Mouse (Mus musculus) erythroblast, embryonic 14.5 days (primary cell): ENCODE measurements around the gene Spocd1. TPM values are rescaled to one million over a fixed set of nuclear protein-coding genes. Genes with fewer than 3 reads are reported as not detected.

Experiments
- H3K27me3 ChIP-seq: 2 replicates; pipeline ENCODE4 v1.6.1; 2012; ENCODE audit warnings: inconsistent platforms; ENCODE audit not compliant: control insufficient read depth
- H3K36me3 ChIP-seq: 2 replicates; pipeline ENCODE4 v1.6.1; 2012; ENCODE audit warnings: mild to moderate bottlenecking, inconsistent platforms; ENCODE audit not compliant: control insufficient read depth
- H3K4me1 ChIP-seq: 2 replicates; pipeline ENCODE4 v1.6.1; 2012; ENCODE audit warnings: inconsistent platforms; ENCODE audit not compliant: control insufficient read depth
- H3K4me3 ChIP-seq: replicated peaks from 2 replicates; pipeline ENCODE3; 2012; ENCODE audit warnings: moderate library complexity, mild to moderate bottlenecking, inconsistent platforms
- H3K9me3 ChIP-seq: 2 replicates; pipeline ENCODE4 v1.6.1; 2012; ENCODE audit warnings: low read length, inconsistent platforms, mixed read lengths; ENCODE audit not compliant: control insufficient read depth
- GATA1 ChIP-seq: IDR thresholded peaks from 2 replicates; pipeline ENCODE4 v1.6.1; 2012; ENCODE audit warnings: low read length, inconsistent platforms, mixed read lengths
- TAL1 ChIP-seq: IDR thresholded peaks from 3 replicates; pipeline ENCODE4 v1.6.1; 2012; ENCODE audit warnings: low read length, inconsistent platforms, mixed read lengths
- polyA plus RNA-seq: library from polyadenylated mRNA; stranded (reverse); fragments of >175 nt; gene quantifications from 2 replicates; pipeline ENCODE4 v1.2.3, GENCODE M21; 2012

Spocd1 gene
- polyA plus RNA-seq, 1 experiment: not detected

- TF ChIP-seq GATA1: no peak
- TF ChIP-seq TAL1: no peak
- Histone ChIP-seq H3K4me3 (no peak overlapping the region), H3K27me3 (peaks cover 12% of the 10 kb centered on the region), H3K9me3 (no peaks in the 10 kb centered on the region), H3K4me1 (no peaks in the 10 kb centered on the region; the same call in 1 of the 2 replicates), H3K36me3 (no peaks in the 10 kb centered on the region)
Measured at GRCm38 (mm10) chr4:129915349-129915988, 13.6 kb upstream of the Spocd1 start.

GRCm38 (mm10) chr4:129916159-129916558 lies 12.9 kb upstream of the Spocd1 start:
- H3K4me1 ChIP-seq: no peaks in the 10 kb centered on the region; the same call in 1 of the 2 replicates
- H3K36me3 ChIP-seq: no peaks in the 10 kb centered on the region
- peaks cover 12% of the 10 kb centered on the region for H3K27me3 ChIP-seq
- no peak overlapping the region for H3K4me3 ChIP-seq
- no peaks in the 10 kb centered on the region for H3K9me3 ChIP-seq
- TF ChIP-seq TAL1 (no peak), GATA1 (no peak)

GRCm38 (mm10) chr4:129917016-129917603 lies 11.9 kb upstream of the Spocd1 start:
- H3K27me3 ChIP-seq: peaks cover 12% of the 10 kb centered on the region
- TF ChIP-seq TAL1 (no peak), GATA1 (no peak)
- no peaks in the 10 kb centered on the region for H3K36me3 ChIP-seq

GRCm38 (mm10) chr4:129918464-129918863 lies 10.6 kb upstream of the Spocd1 start:
- Histone ChIP-seq H3K4me3 (no peak overlapping the region), H3K9me3 (no peaks in the 10 kb centered on the region), H3K4me1 (no peaks in the 10 kb centered on the region; the same call in 1 of the 2 replicates), H3K36me3 (no peaks in the 10 kb centered on the region), H3K27me3 (peaks cover 12% of the 10 kb centered on the region)
- TF ChIP-seq TAL1 (no peak), GATA1 (no peak)

More at GRCm38 (mm10) chr4:129917016-129917603, 11.9 kb upstream of the Spocd1 start:
- Histone ChIP-seq H3K9me3 (no peaks in the 10 kb centered on the region), H3K4me1 (no peaks in the 10 kb centered on the region; the same call in 1 of the 2 replicates), H3K4me3 (no peak overlapping the region)

GRCm38 (mm10) chr4:129918901-129919300 lies 10.1 kb upstream of the Spocd1 start:
- TF ChIP-seq TAL1 (no peak), GATA1 (no peak)
- Histone ChIP-seq H3K4me1 (no peaks in the 10 kb centered on the region; the same call in 1 of the 2 replicates), H3K9me3 (no peaks in the 10 kb centered on the region), H3K27me3 (peaks cover 8% of the 10 kb centered on the region), H3K36me3 (no peaks in the 10 kb centered on the region), H3K4me3 (no peak overlapping the region)

GRCm38 (mm10) chr4:129920542-129921313 lies 8.3 kb upstream of the Spocd1 start:
- Histone ChIP-seq H3K27me3 (peaks cover 8% of the 10 kb centered on the region), H3K9me3 (no peaks in the 10 kb centered on the region), H3K4me1 (no peaks in the 10 kb centered on the region; the same call in 1 of the 2 replicates), H3K4me3 (no peak overlapping the region), H3K36me3 (no peaks in the 10 kb centered on the region)
- no peak for TF ChIP-seq TAL1
- no peak for TF ChIP-seq GATA1

GRCm38 (mm10) chr4:129921314-129921587 lies 7.8 kb upstream of the Spocd1 start:
- TF ChIP-seq GATA1 (no peak), TAL1 (no peak)
- no peaks in the 10 kb centered on the region for H3K9me3 ChIP-seq
- no peak overlapping the region for H3K4me3 ChIP-seq
- peaks cover 6% of the 10 kb centered on the region for H3K27me3 ChIP-seq
- H3K4me1 ChIP-seq: no peaks in the 10 kb centered on the region; the same call in 1 of the 2 replicates
- H3K36me3 ChIP-seq: no peaks in the 10 kb centered on the region

- Histone ChIP-seq H3K36me3 (no peaks in the 10 kb centered on the region), H3K4me1 (peaks cover 2% of the 10 kb centered on the region), H3K4me3 (no peak overlapping the region), H3K27me3 (no peaks in the 10 kb centered on the region; the same call in 1 of the 2 replicates), H3K9me3 (no peaks in the 10 kb centered on the region)
- no peak for TF ChIP-seq GATA1
- TF ChIP-seq TAL1: no peak
Measured at GRCm38 (mm10) chr4:129924143-129924542, 4.9 kb upstream of the Spocd1 start.

- H3K4me3 ChIP-seq: no peak overlapping the region
- peaks cover 2% of the 10 kb centered on the region for H3K4me1 ChIP-seq
- H3K36me3 ChIP-seq: no peaks in the 10 kb centered on the region
- TF ChIP-seq GATA1: no peak
- TF ChIP-seq TAL1: no peak
- H3K27me3 ChIP-seq: no peaks in the 10 kb centered on the region; the same call in 1 of the 2 replicates
- H3K9me3 ChIP-seq: no peaks in the 10 kb centered on the region
Measured at GRCm38 (mm10) chr4:129924694-129925093, 4.4 kb upstream of the Spocd1 start.
